Mouse (Mus musculus) brain, embryonic 14.5 days (tissue): ENCODE results near the gene Gm4491.

ENCODE experiments used
- CTCF ChIP-seq: fragments of 200-500 bp; IDR thresholded peaks from 2 replicates; pipeline ENCODE4 v1.5.1; 2012; ENCODE audit warnings: inconsistent platforms, mild to moderate bottlenecking, moderate library complexity, borderline replicate concordance; ENCODE audit not compliant: insufficient read depth, insufficient read length; ENCODE audit errors: extremely low read depth
- POLR2A ChIP-seq: fragments of 200-500 bp; IDR thresholded peaks from 2 replicates; pipeline ENCODE4 v1.6.1; 2012; ENCODE audit warnings: mild to moderate bottlenecking, inconsistent platforms, borderline replicate concordance; ENCODE audit not compliant: poor library complexity, insufficient read depth, insufficient read length, severe bottlenecking; ENCODE audit errors: extremely low read depth

- no peak for TF ChIP-seq CTCF
- no peak for TF ChIP-seq POLR2A
These were observed 40.1 kb downstream of the Gm4491 start for GRCm38 (mm10) chr14:57075537-57075936.
